ENCODE assay signal across 24 mouse cellular contexts in the genomic region with DNA sequence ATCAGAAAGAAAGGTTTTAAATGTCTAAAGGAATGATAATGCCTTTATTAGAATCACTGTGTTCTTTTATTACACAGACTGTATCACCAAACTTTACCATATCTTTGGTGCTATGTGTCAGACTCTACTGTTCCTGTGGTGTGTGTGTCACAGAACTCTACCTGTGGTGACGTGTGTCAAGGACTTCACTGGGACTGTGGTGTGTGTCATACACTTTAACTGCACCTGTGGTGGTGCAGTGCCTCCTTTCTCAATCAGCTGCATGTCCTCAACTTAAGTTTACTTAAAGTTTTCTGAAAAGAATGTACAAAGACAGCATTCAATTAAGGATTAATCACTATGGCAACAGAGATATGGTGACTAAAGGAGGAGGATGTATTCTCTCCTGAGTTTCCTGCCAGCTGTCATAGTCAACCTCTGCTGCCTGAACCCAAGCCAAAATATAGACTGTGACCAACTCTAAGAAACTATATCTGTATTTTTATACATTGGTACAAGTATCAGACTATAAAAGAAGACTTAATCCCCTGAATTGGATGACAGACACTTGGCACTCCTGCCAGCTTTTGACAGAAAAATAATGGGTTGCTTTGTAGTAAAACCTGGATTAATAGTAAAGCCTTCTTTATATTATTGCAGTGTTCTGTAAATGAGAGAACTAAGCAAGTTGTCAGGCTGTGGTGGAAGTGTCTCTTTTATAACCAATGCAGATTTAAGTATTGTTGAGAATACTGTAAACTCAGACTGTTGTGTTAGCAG.
DNase-seq lines count a peak whose midpoint lies in the region; ATAC-seq lines count a peak whose summit lies in the region.
"Had no signal": no experiment of that assay in that cellular context is flagged by ENCODE, and none has a peak within 500 bp of the region (broad histone marks: within the 10 kb centered on the region; RNA-seq: fewer than 3 reads in every experiment).

No protein-coding gene starts in this region.

- H3K9ac ChIP-seq in embryonic facial prominence, embryonic 12.5 days: no peak overlapping the region
- no peak overlapping the region for H3K9ac ChIP-seq in lung, embryonic 16.5 days (ENCODE audit: low read length)
- no peak overlapping the region for H3K9ac ChIP-seq in midbrain, embryonic 15.5 days
- H3K9ac ChIP-seq: heart, embryonic 15.5 days; hindbrain, embryonic 14.5 days; limb, embryonic 15.5 days; liver, embryonic 14.5 days; neural tube, embryonic 12.5 days had no signal

- H3K4me2 ChIP-seq in embryonic facial prominence, embryonic 12.5 days (replicated peaks): no peak overlapping the region
- H3K4me2 ChIP-seq in lung, embryonic 16.5 days (ENCODE audit: low read depth, low read length): no peak overlapping the region
- no peak overlapping the region for H3K4me2 ChIP-seq in midbrain, embryonic 15.5 days
- H3K4me2 ChIP-seq: heart, embryonic 15.5 days; hindbrain, embryonic 14.5 days; limb, embryonic 15.5 days; neural tube, embryonic 12.5 days had no signal

- no peak for DNase-seq in embryonic facial prominence, embryonic 10.5 days (ENCODE audit: low spot score)
- no peak for DNase-seq in lung, postnatal 36 days
- peak; percentile 9 for DNase-seq in brain, adult 2 months (ENCODE audit: low read depth, low spot score)
- DNase-seq in layer of hippocampus, postnatal 25 days (ENCODE audit: extremely low spot score in 1 of 2, low spot score in 1 of 2): no peak
- DNase-seq in hindbrain, embryonic 10.5 days (ENCODE audit: low spot score): no peak
- DNase-seq: adrenal gland, postnatal 36 days; cerebellum, adult 11-12 months; cerebellum, postnatal 10 days; gastrocnemius, adult 2 months; heart, postnatal 36 days; kidney, adult 9 months; kidney, postnatal 36 days; lung, postnatal 14 days; thymus, adult 18-20 months; thymus, postnatal 36 days had no signal

- H3K27ac ChIP-seq in embryonic facial prominence, embryonic 12.5 days: no peak overlapping the region
- H3K27ac ChIP-seq in embryonic facial prominence, embryonic 10.5 days (replicated peaks): no peak overlapping the region
- peak overlapping the region; percentile 13; the same call in 1 of the 2 replicates for H3K27ac ChIP-seq in lung, embryonic 16.5 days (ENCODE audit: low read length)
- H3K27ac ChIP-seq in midbrain, embryonic 15.5 days: no peak overlapping the region
- H3K27ac ChIP-seq in hindbrain, embryonic 10.5 days: no peak overlapping the region
- H3K27ac ChIP-seq: gastrocnemius, adult 2 months; heart, embryonic 15.5 days; hindbrain, embryonic 14.5 days; limb, embryonic 15.5 days; liver, embryonic 14.5 days; neural tube, embryonic 12.5 days had no signal

- H3K9me3 ChIP-seq in embryonic facial prominence, embryonic 12.5 days: no peaks in the 10 kb centered on the region
- H3K9me3 ChIP-seq in embryonic facial prominence, embryonic 10.5 days: no peaks in the 10 kb centered on the region
- no peaks in the 10 kb centered on the region for H3K9me3 ChIP-seq in lung, embryonic 16.5 days (ENCODE audit: control insufficient read depth, low read length)
- H3K9me3 ChIP-seq in midbrain, embryonic 15.5 days: no peaks in the 10 kb centered on the region
- no peaks in the 10 kb centered on the region for H3K9me3 ChIP-seq in hindbrain, embryonic 10.5 days
- H3K9me3 ChIP-seq: heart, embryonic 15.5 days; limb, embryonic 15.5 days; neural tube, embryonic 12.5 days had no signal

- no peaks in the 10 kb centered on the region for H3K36me3 ChIP-seq in embryonic facial prominence, embryonic 12.5 days
- peaks cover 6% of the 10 kb centered on the region; the same call in 1 of the 2 replicates for H3K36me3 ChIP-seq in embryonic facial prominence, embryonic 10.5 days (replicated peaks)
- H3K36me3 ChIP-seq in lung, embryonic 16.5 days (ENCODE audit: control insufficient read depth, insufficient read depth, low read length): no peaks in the 10 kb centered on the region
- H3K36me3 ChIP-seq in midbrain, embryonic 15.5 days (replicated peaks): no peaks in the 10 kb centered on the region
- no peaks in the 10 kb centered on the region for H3K36me3 ChIP-seq in hindbrain, embryonic 10.5 days
- H3K36me3 ChIP-seq: neural tube, embryonic 12.5 days had no signal

- H3K4me1 ChIP-seq in embryonic facial prominence, embryonic 12.5 days: peaks cover 5% of the 10 kb centered on the region; the same call in 1 of the 2 replicates
- peaks cover 7% of the 10 kb centered on the region; the same call in 1 of the 2 replicates for H3K4me1 ChIP-seq in embryonic facial prominence, embryonic 10.5 days
- H3K4me1 ChIP-seq in lung, embryonic 16.5 days (replicated peaks; ENCODE audit: control insufficient read depth, insufficient read depth, low read length): peaks cover 6% of the 10 kb centered on the region; the same call in 1 of the 2 replicates
- H3K4me1 ChIP-seq in midbrain, embryonic 15.5 days: no peaks in the 10 kb centered on the region
- no peaks in the 10 kb centered on the region for H3K4me1 ChIP-seq in hindbrain, embryonic 10.5 days (replicated peaks)
- H3K4me1 ChIP-seq: heart, embryonic 15.5 days; limb, embryonic 15.5 days; neural tube, embryonic 12.5 days had no signal

- H3K27me3 ChIP-seq in embryonic facial prominence, embryonic 12.5 days: no peaks in the 10 kb centered on the region
- H3K27me3 ChIP-seq in embryonic facial prominence, embryonic 10.5 days (replicated peaks; ENCODE audit: low read depth, poor library complexity, severe bottlenecking): no peaks in the 10 kb centered on the region
- no peaks in the 10 kb centered on the region for H3K27me3 ChIP-seq in lung, embryonic 16.5 days (ENCODE audit: control insufficient read depth, insufficient read depth, low read depth, low read length)
- H3K27me3 ChIP-seq in midbrain, embryonic 15.5 days (replicated peaks): no peaks in the 10 kb centered on the region
- H3K27me3 ChIP-seq in hindbrain, embryonic 10.5 days (ENCODE audit: insufficient read depth, poor library complexity, severe bottlenecking): no peaks in the 10 kb centered on the region
- H3K27me3 ChIP-seq: heart, embryonic 15.5 days; limb, embryonic 15.5 days; neural tube, embryonic 12.5 days had no signal

- ATAC-seq in embryonic facial prominence, embryonic 12.5 days (ENCODE audit: insufficient number of reproducible peaks, insufficient read depth, low FRiP score, low TSS enrichment): 0 out of 2 replicates have a peak, but pooled peaks have one; percentile 67
- ATAC-seq in lung, embryonic 16.5 days (ENCODE audit: low read depth): 0 out of 2 replicates have a peak, but pooled peaks have one; percentile 26
- 0 out of 2 replicates have a peak, but pooled peaks have one; percentile 45 for ATAC-seq in midbrain, embryonic 15.5 days (replicated peaks)
- ATAC-seq: inflammation-experienced regulatory T-cells, adult 6 months had no signal

- no peak overlapping the region for H3K4me3 ChIP-seq in embryonic facial prominence, embryonic 12.5 days
- H3K4me3 ChIP-seq in embryonic facial prominence, embryonic 10.5 days: no peak overlapping the region
- no peak overlapping the region for H3K4me3 ChIP-seq in lung, embryonic 16.5 days (ENCODE audit: low read length)
- no peak overlapping the region for H3K4me3 ChIP-seq in midbrain, embryonic 15.5 days
- no peak overlapping the region for H3K4me3 ChIP-seq in hindbrain, embryonic 10.5 days
- H3K4me3 ChIP-seq: gastrocnemius, adult 2 months; heart, embryonic 15.5 days; limb, embryonic 15.5 days; neural tube, embryonic 12.5 days had no signal

- 63% methylated on average over 1 of the region's 1 CpGs for WGBS in embryonic facial prominence, embryonic 12.5 days
- 63% methylated on average over 1 of the region's 1 CpGs for WGBS in embryonic facial prominence, embryonic 10.5 days
- 47% methylated on average over 1 of the region's 1 CpGs for WGBS in lung, embryonic 16.5 days
- 31% methylated on average over 1 of the region's 1 CpGs for WGBS in midbrain, embryonic 15.5 days
- WGBS in hindbrain, embryonic 10.5 days: 78% methylated on average over 1 of the region's 1 CpGs
